Mouse (Mus musculus): ENCODE data around the gene Ropn1. TPM values are rescaled to one million over a fixed set of nuclear protein-coding genes. Genes with fewer than 3 reads are reported as not detected.

Gene Ropn1
- polyA plus RNA-seq (2014; fragmentation: Illumina TruSeq; extraction: RNeasy Lipid Tissue Mini Kit (QIAGEN cat#74804); ENCODE audit: low replicate concordance) = not detected

DNA sequence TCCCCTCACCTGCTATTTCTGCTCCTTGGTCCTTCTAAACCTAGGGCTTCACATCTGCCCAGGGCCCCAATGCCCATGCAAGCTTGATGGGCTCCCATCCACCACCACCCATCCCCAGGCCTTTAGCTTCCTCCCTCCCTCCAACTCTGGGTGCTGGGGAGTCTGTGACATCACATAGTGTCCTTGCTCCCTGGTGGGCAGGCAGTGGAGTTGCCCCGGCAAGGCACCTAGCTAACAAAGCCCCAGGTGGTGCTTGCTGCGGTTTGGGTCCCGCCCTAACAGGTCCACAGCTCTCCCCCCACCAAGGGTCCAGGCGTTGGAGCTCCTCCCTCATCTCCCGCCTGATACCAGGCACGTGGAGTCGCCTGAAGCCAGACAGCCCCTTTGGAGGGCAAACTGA is at the start of gene Ropn1:
Ropn1 (plus strand) TSS at position 301 of the 400 bp plus-strand sequence.

DNA sequence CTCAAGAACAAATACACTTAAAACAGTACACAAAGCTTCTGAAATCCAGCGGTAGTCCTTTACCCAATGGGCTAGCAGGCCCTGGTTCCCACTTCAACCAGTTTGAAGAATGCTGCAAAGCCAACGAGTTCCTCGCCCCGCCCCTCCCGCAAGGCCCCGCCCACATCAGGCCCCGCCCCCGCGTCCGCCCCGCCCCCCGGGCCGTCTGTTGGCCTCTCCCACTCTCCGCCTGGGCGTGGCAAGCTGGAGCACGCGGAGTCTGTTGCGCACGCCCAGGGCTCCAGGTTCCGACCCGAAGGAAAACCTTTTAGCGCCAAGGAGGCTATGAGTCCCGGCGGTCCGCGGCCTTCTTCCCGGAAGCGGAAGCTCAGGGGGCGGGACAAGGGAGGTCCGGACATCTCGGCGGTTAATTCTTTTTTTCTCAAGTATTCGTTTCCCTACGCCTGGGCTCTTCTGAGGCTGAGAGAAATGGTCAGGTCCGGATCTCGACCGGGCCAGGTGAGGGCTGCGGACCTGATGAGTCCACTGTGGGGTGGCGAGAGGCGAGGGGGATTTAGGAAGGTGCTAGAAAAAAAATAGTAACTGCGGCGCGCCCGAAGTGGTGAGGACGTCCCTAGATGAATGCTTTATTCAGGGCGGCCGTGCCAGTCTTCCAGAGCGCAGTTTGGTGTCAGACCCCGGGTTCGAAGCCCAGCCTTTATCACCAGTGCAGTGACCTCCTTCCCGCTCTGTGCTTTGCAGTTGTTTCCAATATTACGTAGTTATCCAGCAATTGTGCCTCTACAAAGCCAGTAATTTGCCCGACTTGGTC is 40.8 kb downstream of the Ropn1 start, which contains the start of gene Ccdc14:
Ccdc14 (plus strand) TSS at position 283 of the 811 bp plus-strand sequence.

Other genes starting within 250 kb of the Ropn1 start
- gene Kalrn, start 76.4 kb upstream of the Ropn1 start, polyA plus RNA-seq (2014; fragmentation: Illumina TruSeq; extraction: RNeasy Lipid Tissue Mini Kit (QIAGEN cat#74804); ENCODE audit: low replicate concordance) = 18.3 TPM
- 4.5 TPM for gene Ccdc14, start 40.7 kb downstream of the Ropn1 start, polyA plus RNA-seq (2014; fragmentation: Illumina TruSeq; extraction: RNeasy Lipid Tissue Mini Kit (QIAGEN cat#74804); ENCODE audit: low replicate concordance)
- gene Mylk, start 95.3 kb downstream of the Ropn1 start, polyA plus RNA-seq (2014; fragmentation: Illumina TruSeq; extraction: RNeasy Lipid Tissue Mini Kit (QIAGEN cat#74804); ENCODE audit: low replicate concordance) = 182 TPM

All from small intestine, adult 10 weeks (tissue).